Mouse (Mus musculus) C2C12 (cell line): Measurements from ENCODE around the gene Rbm7. TPM values are rescaled to one million over a fixed set of nuclear protein-coding genes. Genes with fewer than 3 reads are reported as not detected.

ENCODE experiments used
- H3K27me3 ChIP-seq: one replicate; pipeline ENCODE4 v1.6.1; 2011; ENCODE audit not compliant: control insufficient read depth, insufficient read depth, insufficient read length
- H3K36me3 ChIP-seq: one replicate; pipeline ENCODE4 v1.6.1; 2011; ENCODE audit not compliant: control insufficient read depth, insufficient read depth
- H3K4me3 ChIP-seq: one replicate; pipeline ENCODE4 v1.5.1; 2011; ENCODE audit warnings: mild to moderate bottlenecking, control low read depth; ENCODE audit not compliant: poor library complexity, insufficient read depth, severe bottlenecking
- H3K79me2 ChIP-seq: one replicate; pipeline ENCODE4 v1.6.1; 2011; ENCODE audit not compliant: control insufficient read depth, insufficient read depth
- H3K79me3 ChIP-seq: one replicate; pipeline ENCODE4 v1.6.1; 2011; ENCODE audit warnings: low read depth, control low read depth
- H3ac ChIP-seq: one replicate; pipeline ENCODE3; 2011; ENCODE audit warnings: low read depth; ENCODE audit not compliant: control insufficient read depth, insufficient read length
- CEBPB ChIP-seq: IDR thresholded peaks from one replicate; pipeline ENCODE4 v1.6.1; 2011; ENCODE audit warnings: low read depth, mild to moderate bottlenecking, control low read depth, moderate library complexity
- CTCF ChIP-seq: IDR thresholded peaks from one replicate; pipeline ENCODE4 v1.5.1; 2011; ENCODE audit not compliant: control insufficient read depth, insufficient read depth, insufficient read length
- FOSL1 ChIP-seq: IDR thresholded peaks from one replicate; pipeline ENCODE4 v1.8.0; 2011; ENCODE audit warnings: mild to moderate bottlenecking, low read length; ENCODE audit not compliant: poor library complexity, insufficient read depth, severe bottlenecking
- MAX ChIP-seq: IDR thresholded peaks from one replicate; pipeline ENCODE4 v1.6.1; 2011; ENCODE audit warnings: mild to moderate bottlenecking, control low read depth
- MYOD1 ChIP-seq: IDR thresholded peaks from one replicate; pipeline ENCODE4 v1.6.1; 2011; ENCODE audit warnings: low read depth; ENCODE audit not compliant: control insufficient read depth, insufficient read length
- MYOG ChIP-seq: IDR thresholded peaks from one replicate; pipeline ENCODE4 v1.6.1; 2011; ENCODE audit not compliant: control insufficient read depth, insufficient read length; ENCODE audit errors: extremely low read depth
- USF1 ChIP-seq: IDR thresholded peaks from one replicate; pipeline ENCODE4 v1.6.1; 2011; ENCODE audit warnings: low read depth, mild to moderate bottlenecking, control low read depth, moderate library complexity
- polyA plus RNA-seq: library from polyadenylated mRNA; unstranded; fragments of >200 nt; fragmentation: generic; extraction: Trizol; gene quantifications from one replicate; pipeline ENCODE4 v1.2.1, GENCODE M21; 2012; ENCODE audit warnings: missing spikeins

Gene Rbm7
- polyA plus RNA-seq, 1 experiment, result 21.0 TPM

GRCm38 (mm10) chr9:48465671-48466070 is 29.4 kb downstream of the Rbm7 start:
- peaks cover 17% of the 10 kb centered on the region for H3K36me3 ChIP-seq
- no peaks in the 10 kb centered on the region for H3K79me3 ChIP-seq
- H3K79me2 ChIP-seq, result no peaks in the 10 kb centered on the region
- H3ac ChIP-seq, result no peak overlapping the region
- no peak for TF ChIP-seq MYOD1
- TF ChIP-seq MAX, result no peak
- TF ChIP-seq FOSL1, result no peak
- TF ChIP-seq CTCF, result no peak
- no peak for TF ChIP-seq USF1
- no peak for TF ChIP-seq CEBPB
- no peak for TF ChIP-seq MYOG
- no peaks in the 10 kb centered on the region for H3K27me3 ChIP-seq
- no peak overlapping the region for H3K4me3 ChIP-seq

- Histone ChIP-seq H3K79me2 (no peaks in the 10 kb centered on the region), H3ac (no peak overlapping the region), H3K27me3 (no peaks in the 10 kb centered on the region), H3K36me3 (peaks cover 3% of the 10 kb centered on the region), H3K79me3 (no peaks in the 10 kb centered on the region), H3K4me3 (no peak overlapping the region)
- TF ChIP-seq MAX, result no peak
- no peak for TF ChIP-seq USF1
- TF ChIP-seq CEBPB, result no peak
- TF ChIP-seq CTCF, result no peak
- TF ChIP-seq FOSL1, result no peak
- TF ChIP-seq MYOG, result no peak
- no peak for TF ChIP-seq MYOD1
Observed at GRCm38 (mm10) chr9:48461545-48461944, 33.6 kb downstream of the Rbm7 start.

- Histone ChIP-seq H3ac (no peak overlapping the region), H3K27me3 (no peaks in the 10 kb centered on the region), H3K4me3 (no peak overlapping the region), H3K79me2 (no peaks in the 10 kb centered on the region), H3K36me3 (no peaks in the 10 kb centered on the region), H3K79me3 (no peaks in the 10 kb centered on the region)
- no peak for TF ChIP-seq MAX
- no peak for TF ChIP-seq CEBPB
- TF ChIP-seq CTCF, result no peak
- no peak for TF ChIP-seq USF1
- no peak for TF ChIP-seq MYOG
- no peak for TF ChIP-seq MYOD1
- no peak for TF ChIP-seq FOSL1
Observed at GRCm38 (mm10) chr9:48460720-48461119, 34.4 kb downstream of the Rbm7 start.

- H3K36me3 ChIP-seq, result no peaks in the 10 kb centered on the region
- TF ChIP-seq CTCF (no peak), MYOD1 (no peak), MYOG (no peak), FOSL1 (no peak), USF1 (no peak), CEBPB (no peak), MAX (no peak)
Observed at GRCm38 (mm10) chr9:48459391-48459790, 35.7 kb downstream of the Rbm7 start.

GRCm38 (mm10) chr9:48458879-48459278 is 36.2 kb downstream of the Rbm7 start:
- Histone ChIP-seq H3K27me3 (no peaks in the 10 kb centered on the region), H3K36me3 (no peaks in the 10 kb centered on the region), H3K79me3 (no peaks in the 10 kb centered on the region), H3K4me3 (no peak overlapping the region), H3K79me2 (no peaks in the 10 kb centered on the region), H3ac (no peak overlapping the region)
- TF ChIP-seq MAX (no peak), CEBPB (no peak), MYOD1 (no peak)

More at GRCm38 (mm10) chr9:48459391-48459790, 35.7 kb downstream of the Rbm7 start:
- Histone ChIP-seq H3K79me3 (no peaks in the 10 kb centered on the region), H3K27me3 (no peaks in the 10 kb centered on the region), H3K79me2 (no peaks in the 10 kb centered on the region), H3K4me3 (no peak overlapping the region), H3ac (no peak overlapping the region)

- TF ChIP-seq MAX (no peak), USF1 (no peak), MYOG (no peak), MYOD1 (peak; percentile 45), FOSL1 (no peak), CTCF (no peak), CEBPB (no peak)
- no peaks in the 10 kb centered on the region for H3K79me3 ChIP-seq
Observed at GRCm38 (mm10) chr9:48455961-48456360, 39.1 kb downstream of the Rbm7 start.

More at GRCm38 (mm10) chr9:48455961-48456360, 39.1 kb downstream of the Rbm7 start:
- Histone ChIP-seq H3K36me3 (no peaks in the 10 kb centered on the region), H3K4me3 (no peak overlapping the region), H3ac (no peak overlapping the region), H3K27me3 (no peaks in the 10 kb centered on the region), H3K79me2 (no peaks in the 10 kb centered on the region)
